Mouse (Mus musculus) B cell, adult 2 months (primary cell): Measurements from ENCODE around the gene Rbms3.

Experiments used
- DNase-seq, 2 experiments: peaks; one replicate each; pipeline ENCODE4 v3.0.0; 2022

Gene Rbms3

GRCm38 (mm10) chr9:117089409-117090147, 540.1 kb downstream of the Rbms3 start:
- no peak for DNase-seq

GRCm38 (mm10) chr9:117088309-117088708, 541.4 kb downstream of the Rbms3 start:
- DNase-seq, result no peak

- no peak for DNase-seq
These were observed 544.0 kb downstream of the Rbms3 start for GRCm38 (mm10) chr9:117085706-117086105.

GRCm38 (mm10) chr9:117084471-117084870, 545.2 kb downstream of the Rbms3 start:
- DNase-seq, result no peak

- no peak for DNase-seq
These were observed 550.2 kb downstream of the Rbms3 start for GRCm38 (mm10) chr9:117079471-117079870.

GRCm38 (mm10) chr9:117077548-117077947, 552.2 kb downstream of the Rbms3 start:
- DNase-seq, result no peak

- no peak for DNase-seq
These were observed 552.9 kb downstream of the Rbms3 start for GRCm38 (mm10) chr9:117076785-117077184.

- no peak for DNase-seq
These were observed 557.1 kb downstream of the Rbms3 start for GRCm38 (mm10) chr9:117072433-117073099.

GRCm38 (mm10) chr9:117070616-117071015, 559.1 kb downstream of the Rbms3 start:
- no peak for DNase-seq

- no peak for DNase-seq
These were observed 560.5 kb downstream of the Rbms3 start for GRCm38 (mm10) chr9:117069232-117069631.

GRCm38 (mm10) chr9:117067703-117068419, 561.9 kb downstream of the Rbms3 start:
- no peak for DNase-seq

- DNase-seq, result no peak
These were observed 563.2 kb downstream of the Rbms3 start for GRCm38 (mm10) chr9:117066502-117066901.

- DNase-seq, result no peak
These were observed 564.1 kb downstream of the Rbms3 start for GRCm38 (mm10) chr9:117065601-117066000.

- DNase-seq, result no peak
These were observed 570.1 kb downstream of the Rbms3 start for GRCm38 (mm10) chr9:117059586-117059985.

GRCm38 (mm10) chr9:117059135-117059534, 570.6 kb downstream of the Rbms3 start:
- DNase-seq, result no peak

GRCm38 (mm10) chr9:117051935-117052334, 577.8 kb downstream of the Rbms3 start:
- DNase-seq, result no peak

- no peak for DNase-seq
These were observed 581.1 kb downstream of the Rbms3 start for GRCm38 (mm10) chr9:117048641-117049040.

- no peak for DNase-seq
These were observed 587.7 kb downstream of the Rbms3 start for GRCm38 (mm10) chr9:117041993-117042366.

- no peak for DNase-seq
These were observed 588.3 kb downstream of the Rbms3 start for GRCm38 (mm10) chr9:117041291-117041992.

GRCm38 (mm10) chr9:117039941-117040453, 589.7 kb downstream of the Rbms3 start:
- DNase-seq, result no peak

GRCm38 (mm10) chr9:117032690-117033089, 597.0 kb downstream of the Rbms3 start:
- DNase-seq, result no peak

- no peak for DNase-seq
These were observed 598.5 kb downstream of the Rbms3 start for GRCm38 (mm10) chr9:117031237-117031636.

GRCm38 (mm10) chr9:117030837-117031236, 598.9 kb downstream of the Rbms3 start:
- no peak for DNase-seq
